Mouse (Mus musculus) v-Abl transformed pro-B cells (cell line): ENCODE results near the gene BC107364.
"Not testable (repeated sequence)": the region's sequence is repeated elsewhere in the genome, so short reads cannot be mapped to it uniquely, and the experiment has no call there.

Experiments
- in situ Hi-C, 2 experiments: fragments of 400-800 bp; cut with MboI; formaldehyde crosslinking; loops; one replicate each; pipeline ENCODE4 v1.15.1; 2025; ENCODE audit not compliant: unreplicated experiment in 2 of 2

Gene BC107364

GRCm38 (mm10) chr3:96396857-96397256 is 55.2 kb downstream of the BC107364 start:
- in situ Hi-C loops = loop anchor here in 1 of 2 experiments (10.0 kb wide), 1 partner anchor 72 kb away; no protein-coding TSS in a partner anchor

- in situ Hi-C loops = not testable (repeated sequence)
These were observed 64.9 kb downstream of the BC107364 start for GRCm38 (mm10) chr3:96387202-96387601.
